15 mouse cellular contexts compared by ENCODE assay signal in the genomic region with DNA sequence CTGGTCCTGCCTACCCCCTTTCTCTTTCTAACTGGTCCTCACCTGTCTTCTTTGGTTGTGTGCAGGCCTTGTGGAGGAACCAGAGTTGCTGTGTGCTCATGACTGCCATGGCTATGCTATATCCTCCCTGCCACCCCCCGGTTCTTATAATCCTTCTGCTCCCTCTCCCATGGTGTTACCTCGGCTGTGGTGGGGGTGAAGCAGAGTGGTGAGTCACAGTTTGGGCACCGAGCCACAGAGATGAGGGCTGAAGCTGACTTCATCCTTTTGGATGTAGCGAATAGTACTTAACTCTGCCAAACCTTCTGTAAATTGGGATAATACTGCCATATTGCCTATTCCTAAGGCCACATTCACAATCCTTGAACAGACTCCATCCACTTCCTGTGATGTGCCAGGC. TPM values are rescaled to one million over a fixed set of nuclear protein-coding genes. Genes with fewer than 3 reads are reported as not detected.
DNase-seq lines count a peak whose midpoint lies in the region; ATAC-seq lines count a peak whose summit lies in the region.
"Had no signal": no experiment of that assay in that cellular context is flagged by ENCODE, and none has a peak within 500 bp of the region (broad histone marks: within the 10 kb centered on the region; RNA-seq: fewer than 3 reads in every experiment).

No protein-coding gene starts in this region.

- intact Hi-C loops in left cerebral cortex, postnatal 10 days (cut with DNase I), result no loop called here

- no peak overlapping the region for H3K4me3 ChIP-seq in forebrain, embryonic 13.5 days
- H3K4me3 ChIP-seq in forebrain, embryonic 12.5 days (replicated peaks), result no peak overlapping the region
- H3K4me3 ChIP-seq in limb, embryonic 10.5 days, result no peak overlapping the region
- no peak overlapping the region for H3K4me3 ChIP-seq in kidney, embryonic 15.5 days (replicated peaks)
- H3K4me3 ChIP-seq: embryonic facial prominence, embryonic 13.5 days had no signal

- peak; percentile 81 to 83 for DNase-seq in left cerebral cortex, adult 18-20 months (ENCODE audit: low spot score in 2 of 2)
- no peak for DNase-seq in left cerebral cortex, postnatal 10 days (ENCODE audit: extremely low spot score in 1 of 2, low spot score in 2 of 2)
- DNase-seq in cerebellum, adult 11-12 months, result peak; percentile 71
- DNase-seq in right cerebral cortex, adult 2 months (ENCODE audit: low spot score in 2 of 2), result peak; percentile 82
- no peak for DNase-seq in limb, embryonic 10.5 days (ENCODE audit: low spot score)
- DNase-seq: kidney, postnatal 4 days; lung, postnatal 14 days; thymus, postnatal 25 days had no signal

- 79% methylated on average over 4 of the region's 4 CpGs for WGBS in forebrain, embryonic 13.5 days
- 88% methylated on average over 4 of the region's 4 CpGs for WGBS in forebrain, embryonic 12.5 days
- 87% methylated on average over 4 of the region's 4 CpGs for WGBS in limb, embryonic 10.5 days
- 86% methylated on average over 4 of the region's 4 CpGs for WGBS in kidney, embryonic 15.5 days

- no peak overlapping the region for H3K4me2 ChIP-seq in forebrain, embryonic 13.5 days
- H3K4me2 ChIP-seq in forebrain, embryonic 12.5 days, result no peak overlapping the region
- no peak overlapping the region for H3K4me2 ChIP-seq in kidney, embryonic 15.5 days
- H3K4me2 ChIP-seq: embryonic facial prominence, embryonic 13.5 days had no signal

- no peaks in the 10 kb centered on the region for H3K36me3 ChIP-seq in forebrain, embryonic 13.5 days (ENCODE audit: poor library complexity, severe bottlenecking)
- no peaks in the 10 kb centered on the region for H3K36me3 ChIP-seq in forebrain, embryonic 12.5 days (replicated peaks)
- H3K36me3 ChIP-seq in limb, embryonic 10.5 days, result no peaks in the 10 kb centered on the region
- H3K36me3 ChIP-seq in kidney, embryonic 15.5 days, result no peaks in the 10 kb centered on the region
- H3K36me3 ChIP-seq: embryonic facial prominence, embryonic 13.5 days had no signal

- peaks cover 23% of the 10 kb centered on the region for H3K4me1 ChIP-seq in forebrain, embryonic 13.5 days
- peaks cover 16% of the 10 kb centered on the region for H3K4me1 ChIP-seq in forebrain, embryonic 12.5 days
- peaks cover 4% of the 10 kb centered on the region for H3K4me1 ChIP-seq in limb, embryonic 10.5 days
- 0 out of 2 replicates have a peak, but pooled peaks cover 3% of the 10 kb centered on the region for H3K4me1 ChIP-seq in kidney, embryonic 15.5 days

- no peaks in the 10 kb centered on the region for H3K27me3 ChIP-seq in forebrain, embryonic 13.5 days
- H3K27me3 ChIP-seq in forebrain, embryonic 12.5 days, result no peaks in the 10 kb centered on the region; the same call in 1 of the 2 replicates
- peaks cover 23% of the 10 kb centered on the region for H3K27me3 ChIP-seq in limb, embryonic 10.5 days (ENCODE audit: low read depth, poor library complexity, severe bottlenecking)
- peaks cover 5% of the 10 kb centered on the region; the same call in 1 of the 2 replicates for H3K27me3 ChIP-seq in kidney, embryonic 15.5 days

- no peaks in the 10 kb centered on the region for H3K9me3 ChIP-seq in forebrain, embryonic 13.5 days (replicated peaks)
- no peaks in the 10 kb centered on the region for H3K9me3 ChIP-seq in forebrain, embryonic 12.5 days
- H3K9me3 ChIP-seq in limb, embryonic 10.5 days (replicated peaks), result no peaks in the 10 kb centered on the region
- H3K9me3 ChIP-seq in kidney, embryonic 15.5 days (replicated peaks), result no peaks in the 10 kb centered on the region
- H3K9me3 ChIP-seq: embryonic facial prominence, embryonic 13.5 days had no signal

- no peak overlapping the region for H3K27ac ChIP-seq in forebrain, embryonic 13.5 days
- H3K27ac ChIP-seq in forebrain, embryonic 12.5 days, result no peak overlapping the region
- no peak overlapping the region for H3K27ac ChIP-seq in limb, embryonic 10.5 days
- no peak overlapping the region for H3K27ac ChIP-seq in kidney, embryonic 15.5 days
- H3K27ac ChIP-seq: embryonic facial prominence, embryonic 13.5 days had no signal

- no peak overlapping the region for H3K9ac ChIP-seq in forebrain, embryonic 13.5 days
- H3K9ac ChIP-seq in forebrain, embryonic 12.5 days, result no peak overlapping the region
- no peak overlapping the region for H3K9ac ChIP-seq in kidney, embryonic 15.5 days
- H3K9ac ChIP-seq: embryonic facial prominence, embryonic 13.5 days had no signal

- peak; percentile 23; the same call in 1 of the 2 replicates for ATAC-seq in forebrain, embryonic 13.5 days
- no peak for ATAC-seq in forebrain, embryonic 12.5 days (ENCODE audit: low FRiP score)
- no peak for ATAC-seq in kidney, embryonic 15.5 days (replicated peaks; ENCODE audit: low FRiP score)

RNA-seq across cellular contexts. Expression of a gene that starts 12.0 kb away (rescaled TPM):
- polyA plus RNA-seq in forebrain, embryonic 13.5 days (2015; fragmentation: Nextera tagmentation; extraction: Ambion mirVana), result 16.9 and 19.5 TPM in 2 replicates
- polyA plus RNA-seq in forebrain, embryonic 12.5 days (2016; fragmentation: Nextera tagmentation; extraction: Ambion mirVana), result 18.2 and 20.0 TPM in 2 replicates
- 100 to 1,000 TPM; 370 to 383 TPM for total RNA-seq in left cerebral cortex, adult 18-20 months (2021)
- 100 to 1,000 TPM; 289 to 299 TPM for total RNA-seq in left cerebral cortex, postnatal 10 days (2021)
- 10.6 and 11.5 TPM in 2 replicates for polyA plus RNA-seq in limb, embryonic 10.5 days (2016; fragmentation: Nextera tagmentation; extraction: Ambion mirVana)
- polyA plus RNA-seq in kidney, embryonic 15.5 days (2015; fragmentation: Nextera tagmentation; extraction: Ambion mirVana), result 28.4 and 30.6 TPM in 2 replicates

RNA-seq across cellular contexts. Expression of a gene that starts 44.3 kb away (rescaled TPM):
- polyA plus RNA-seq in forebrain, embryonic 13.5 days (2015; fragmentation: Nextera tagmentation; extraction: Ambion mirVana), result not detected in 2 replicates
- not detected in 2 replicates for polyA plus RNA-seq in forebrain, embryonic 12.5 days (2016; fragmentation: Nextera tagmentation; extraction: Ambion mirVana)
- 1 to 10 TPM in 1 of 2 experiments, under 1 TPM in 1; 0.86 to 1.2 TPM for total RNA-seq in left cerebral cortex, adult 18-20 months (2021)
- total RNA-seq in left cerebral cortex, postnatal 10 days (2021), result under 1 TPM; 0.24 to 0.30 TPM
- not detected in 2 replicates for polyA plus RNA-seq in limb, embryonic 10.5 days (2016; fragmentation: Nextera tagmentation; extraction: Ambion mirVana)
- polyA plus RNA-seq in kidney, embryonic 15.5 days (2015; fragmentation: Nextera tagmentation; extraction: Ambion mirVana), result 0.08 TPM in 1 of 2 replicates, not detected in the other
- total RNA-seq: liver, adult 2 months had no signal
- polyA plus RNA-seq: embryonic facial prominence, embryonic 13.5 days; heart, embryonic 16.5 days; intestine, embryonic 14.5 days; liver, adult 2 months had no signal

Comparison
In these comparisons a context has a peak if more than half of its experiments do, and no peak if none do; other contexts are left out.
1. DNase-seq: peak in left cerebral cortex, adult 18-20 months (2 of 2), cerebellum, adult 11-12 months (single experiment) and right cerebral cortex, adult 2 months (2 of 2); none in left cerebral cortex, postnatal 10 days (0 of 2) and limb, embryonic 10.5 days (single experiment).